Mouse (Mus musculus): ENCODE results near the gene Wwox. TPM values are rescaled to one million over a fixed set of nuclear protein-coding genes. Genes with fewer than 3 reads are reported as not detected.

The Wwox gene
- polyA plus RNA-seq, 1 experiment from 2014 or later = 10.3 TPM

- H3K27me3 ChIP-seq (ENCODE audit: control insufficient read depth, insufficient read depth, low read length) = no peaks in the 10 kb centered on the region
- H3K4me3 ChIP-seq (ENCODE audit: low read depth, low read length) = no peak overlapping the region
- H3K36me3 ChIP-seq (ENCODE audit: control insufficient read depth, insufficient read depth, low read length) = no peaks in the 10 kb centered on the region
- H3K4me2 ChIP-seq = no peak overlapping the region
- H3K9ac ChIP-seq (ENCODE audit: low read depth, low read length) = no peak overlapping the region
- H3K4me1 ChIP-seq (ENCODE audit: control insufficient read depth, insufficient read depth, low read length) = 0 out of 2 replicates have a peak, but pooled peaks cover 2% of the 10 kb centered on the region
- no peak overlapping the region for H3K27ac ChIP-seq (ENCODE audit: low read depth, low read length)
- no peak for ATAC-seq (replicated peaks; ENCODE audit: insufficient number of reproducible peaks, low FRiP score, low TSS enrichment)
- 56% methylated on average over 5 of the region's 5 CpGs for WGBS (ENCODE audit: insufficient replicate concordance)
- H3K9me3 ChIP-seq (replicated peaks; ENCODE audit: control insufficient read depth, low read length) = no peaks in the 10 kb centered on the region
Observed at GRCm38 (mm10) chr8:114803113-114803512, 363.7 kb downstream of the Wwox start.

GRCm38 (mm10) chr8:114806826-114807420 lies 367.5 kb downstream of the Wwox start:
- ATAC-seq (replicated peaks; ENCODE audit: insufficient number of reproducible peaks, low FRiP score, low TSS enrichment) = no peak
- Histone ChIP-seq H3K9me3 (replicated peaks; ENCODE audit: control insufficient read depth, low read length) (no peaks in the 10 kb centered on the region), H3K9ac (ENCODE audit: low read depth, low read length) (no peak overlapping the region), H3K4me3 (ENCODE audit: low read depth, low read length) (no peak overlapping the region), H3K4me2 (no peak overlapping the region), H3K4me1 (ENCODE audit: control insufficient read depth, insufficient read depth, low read length) (0 out of 2 replicates have a peak, but pooled peaks cover 2% of the 10 kb centered on the region), H3K27me3 (ENCODE audit: control insufficient read depth, insufficient read depth, low read length) (no peaks in the 10 kb centered on the region), H3K36me3 (ENCODE audit: control insufficient read depth, insufficient read depth, low read length) (no peaks in the 10 kb centered on the region), H3K27ac (ENCODE audit: low read depth, low read length) (no peak overlapping the region)
- WGBS (ENCODE audit: insufficient replicate concordance) = 93% methylated on average over 9 of the region's 9 CpGs

GRCm38 (mm10) chr8:114807676-114808426 lies 368.4 kb downstream of the Wwox start:
- H3K4me2 ChIP-seq = no peak overlapping the region
- H3K9ac ChIP-seq (ENCODE audit: low read depth, low read length) = no peak overlapping the region
- H3K27me3 ChIP-seq (ENCODE audit: control insufficient read depth, insufficient read depth, low read length) = no peaks in the 10 kb centered on the region
- 88% methylated on average over 22 of the region's 22 CpGs for WGBS (ENCODE audit: insufficient replicate concordance)
- H3K4me3 ChIP-seq (ENCODE audit: low read depth, low read length) = no peak overlapping the region
- no peaks in the 10 kb centered on the region for H3K9me3 ChIP-seq (replicated peaks; ENCODE audit: control insufficient read depth, low read length)
- no peak for ATAC-seq (replicated peaks; ENCODE audit: insufficient number of reproducible peaks, low FRiP score, low TSS enrichment)
- H3K27ac ChIP-seq (ENCODE audit: low read depth, low read length) = no peak overlapping the region
- 0 out of 2 replicates have a peak, but pooled peaks cover 2% of the 10 kb centered on the region for H3K4me1 ChIP-seq (ENCODE audit: control insufficient read depth, insufficient read depth, low read length)
- no peaks in the 10 kb centered on the region for H3K36me3 ChIP-seq (ENCODE audit: control insufficient read depth, insufficient read depth, low read length)

- ATAC-seq (replicated peaks; ENCODE audit: insufficient number of reproducible peaks, low FRiP score, low TSS enrichment) = no peak
- WGBS (ENCODE audit: insufficient replicate concordance) = 89% methylated on average over 5 of the region's 5 CpGs
- no peak overlapping the region for H3K9ac ChIP-seq (ENCODE audit: low read depth, low read length)
- H3K27me3 ChIP-seq (ENCODE audit: control insufficient read depth, insufficient read depth, low read length) = no peaks in the 10 kb centered on the region
- no peak overlapping the region for H3K4me2 ChIP-seq
- H3K4me1 ChIP-seq (ENCODE audit: control insufficient read depth, insufficient read depth, low read length) = peaks cover 4% of the 10 kb centered on the region; the same call in 1 of the 2 replicates
- no peaks in the 10 kb centered on the region for H3K9me3 ChIP-seq (replicated peaks; ENCODE audit: control insufficient read depth, low read length)
- H3K27ac ChIP-seq (ENCODE audit: low read depth, low read length) = no peak overlapping the region
- H3K4me3 ChIP-seq (ENCODE audit: low read depth, low read length) = no peak overlapping the region
- no peaks in the 10 kb centered on the region for H3K36me3 ChIP-seq (ENCODE audit: control insufficient read depth, insufficient read depth, low read length)
Observed at GRCm38 (mm10) chr8:114810470-114810869, 371.0 kb downstream of the Wwox start.

GRCm38 (mm10) chr8:114813830-114814229 lies 374.4 kb downstream of the Wwox start:
- ATAC-seq (replicated peaks; ENCODE audit: insufficient number of reproducible peaks, low FRiP score, low TSS enrichment) = no peak
- Histone ChIP-seq H3K9me3 (replicated peaks; ENCODE audit: control insufficient read depth, low read length) (no peaks in the 10 kb centered on the region), H3K4me1 (ENCODE audit: control insufficient read depth, insufficient read depth, low read length) (peaks cover 16% of the 10 kb centered on the region), H3K27ac (ENCODE audit: low read depth, low read length) (no peak overlapping the region), H3K4me3 (ENCODE audit: low read depth, low read length) (no peak overlapping the region), H3K4me2 (no peak overlapping the region), H3K36me3 (ENCODE audit: control insufficient read depth, insufficient read depth, low read length) (no peaks in the 10 kb centered on the region), H3K9ac (ENCODE audit: low read depth, low read length) (no peak overlapping the region), H3K27me3 (ENCODE audit: control insufficient read depth, insufficient read depth, low read length) (no peaks in the 10 kb centered on the region)
- WGBS (ENCODE audit: insufficient replicate concordance) = 93% methylated on average over 10 of the region's 10 CpGs

GRCm38 (mm10) chr8:114814769-114815736 lies 375.6 kb downstream of the Wwox start:
- Histone ChIP-seq H3K9me3 (replicated peaks; ENCODE audit: control insufficient read depth, low read length) (no peaks in the 10 kb centered on the region), H3K9ac (ENCODE audit: low read depth, low read length) (no peak overlapping the region), H3K36me3 (ENCODE audit: control insufficient read depth, insufficient read depth, low read length) (no peaks in the 10 kb centered on the region), H3K4me1 (ENCODE audit: control insufficient read depth, insufficient read depth, low read length) (peaks cover 16% of the 10 kb centered on the region), H3K4me3 (ENCODE audit: low read depth, low read length) (no peak overlapping the region), H3K27ac (ENCODE audit: low read depth, low read length) (peak overlapping the region; percentile 64), H3K4me2 (peak overlapping the region; percentile 12; the same call in 1 of the 2 replicates), H3K27me3 (ENCODE audit: control insufficient read depth, insufficient read depth, low read length) (no peaks in the 10 kb centered on the region)
- no peak; the same call in 1 of the 2 replicates for ATAC-seq (replicated peaks; ENCODE audit: insufficient number of reproducible peaks, low FRiP score, low TSS enrichment)
- 41% methylated on average over 10 of the region's 10 CpGs for WGBS (ENCODE audit: insufficient replicate concordance)

- Histone ChIP-seq H3K4me2 (no peak overlapping the region), H3K9me3 (replicated peaks; ENCODE audit: control insufficient read depth, low read length) (no peaks in the 10 kb centered on the region), H3K27me3 (ENCODE audit: control insufficient read depth, insufficient read depth, low read length) (no peaks in the 10 kb centered on the region), H3K4me3 (ENCODE audit: low read depth, low read length) (no peak overlapping the region), H3K36me3 (ENCODE audit: control insufficient read depth, insufficient read depth, low read length) (no peaks in the 10 kb centered on the region), H3K9ac (ENCODE audit: low read depth, low read length) (no peak overlapping the region), H3K4me1 (ENCODE audit: control insufficient read depth, insufficient read depth, low read length) (peaks cover 16% of the 10 kb centered on the region), H3K27ac (ENCODE audit: low read depth, low read length) (no peak overlapping the region)
- WGBS (ENCODE audit: insufficient replicate concordance) = 54% methylated on average over 12 of the region's 12 CpGs
- no peak for ATAC-seq (replicated peaks; ENCODE audit: insufficient number of reproducible peaks, low FRiP score, low TSS enrichment)
Observed at GRCm38 (mm10) chr8:114816343-114816742, 376.9 kb downstream of the Wwox start.

- Histone ChIP-seq H3K27ac (ENCODE audit: low read depth, low read length) (no peak overlapping the region), H3K9me3 (replicated peaks; ENCODE audit: control insufficient read depth, low read length) (no peaks in the 10 kb centered on the region), H3K4me3 (ENCODE audit: low read depth, low read length) (no peak overlapping the region), H3K9ac (ENCODE audit: low read depth, low read length) (no peak overlapping the region), H3K4me2 (no peak overlapping the region), H3K27me3 (ENCODE audit: control insufficient read depth, insufficient read depth, low read length) (no peaks in the 10 kb centered on the region), H3K36me3 (ENCODE audit: control insufficient read depth, insufficient read depth, low read length) (no peaks in the 10 kb centered on the region), H3K4me1 (ENCODE audit: control insufficient read depth, insufficient read depth, low read length) (peaks cover 16% of the 10 kb centered on the region)
- WGBS (ENCODE audit: insufficient replicate concordance) = 43% methylated on average over 4 of the region's 4 CpGs
- ATAC-seq (replicated peaks; ENCODE audit: insufficient number of reproducible peaks, low FRiP score, low TSS enrichment) = peak; percentile 55; the same call in 1 of the 2 replicates
Observed at GRCm38 (mm10) chr8:114816949-114817348, 377.5 kb downstream of the Wwox start.
